Mouse (Mus musculus) layer of hippocampus, adult 11-12 months (tissue): ENCODE measurements around the gene Sema3c.
"Not testable (repeated sequence)": the region's sequence is repeated elsewhere in the genome, so short reads cannot be mapped to it uniquely, and the experiment has no call there.

Experiments
- DNase-seq: peaks from one replicate; pipeline ENCODE4 v3.0.0; 2022; ENCODE audit warnings: low spot score

The Sema3c gene

GRCm38 (mm10) chr5:17573694-17574380 lies at the start of gene Sema3c:
Gene Sema3c (plus strand): TSS chr5:17574281.
- no peak for DNase-seq

- not testable (repeated sequence) for DNase-seq
Observed at GRCm38 (mm10) chr5:17531165-17531564, 42.9 kb upstream of the Sema3c start.

GRCm38 (mm10) chr5:17543141-17543540 lies 30.9 kb upstream of the Sema3c start:
- DNase-seq = no peak

- DNase-seq = no peak
Observed at GRCm38 (mm10) chr5:17544904-17545449, 29.1 kb upstream of the Sema3c start.

GRCm38 (mm10) chr5:17551693-17552092 lies 22.4 kb upstream of the Sema3c start:
- DNase-seq = no peak

GRCm38 (mm10) chr5:17556073-17556473 lies 18.0 kb upstream of the Sema3c start:
- DNase-seq = no peak

- DNase-seq = no peak
Observed at GRCm38 (mm10) chr5:17556715-17557265, 17.3 kb upstream of the Sema3c start.

- DNase-seq = no peak
Observed at GRCm38 (mm10) chr5:17571571-17571970, 2.5 kb upstream of the Sema3c start.

- peak; percentile 8 for DNase-seq
Observed at GRCm38 (mm10) chr5:17574413-17575182, 517 bp downstream of the Sema3c start.

- no peak for DNase-seq
Observed at GRCm38 (mm10) chr5:17575183-17575495, 1.1 kb downstream of the Sema3c start.

- no peak for DNase-seq
Observed at GRCm38 (mm10) chr5:17576069-17576468, 2.0 kb downstream of the Sema3c start.

GRCm38 (mm10) chr5:17582047-17582515 lies 8.0 kb downstream of the Sema3c start:
- no peak for DNase-seq

- no peak for DNase-seq
Observed at GRCm38 (mm10) chr5:17584299-17584945, 10.3 kb downstream of the Sema3c start.

- DNase-seq = no peak
Observed at GRCm38 (mm10) chr5:17586518-17587210, 12.6 kb downstream of the Sema3c start.

GRCm38 (mm10) chr5:17591908-17592307 lies 17.8 kb downstream of the Sema3c start:
- DNase-seq = no peak

- no peak for DNase-seq
Observed at GRCm38 (mm10) chr5:17601700-17602099, 27.6 kb downstream of the Sema3c start.

GRCm38 (mm10) chr5:17620619-17621018 lies 46.5 kb downstream of the Sema3c start:
- no peak for DNase-seq

- DNase-seq = no peak
Observed at GRCm38 (mm10) chr5:17622564-17622963, 48.5 kb downstream of the Sema3c start.

- no peak for DNase-seq
Observed at GRCm38 (mm10) chr5:17628606-17629005, 54.5 kb downstream of the Sema3c start.

GRCm38 (mm10) chr5:17629599-17629998 lies 55.5 kb downstream of the Sema3c start:
- DNase-seq = no peak

GRCm38 (mm10) chr5:17639519-17639918 lies 65.4 kb downstream of the Sema3c start:
- DNase-seq = no peak
